Mouse (Mus musculus) G1E (cell line): ENCODE measurements around the gene Ralgapa2.

Source experiments
- CTCF ChIP-seq: IDR thresholded peaks from 2 replicates; pipeline ENCODE4 v1.5.1; 2012; ENCODE audit warnings: low read depth, low read length, inconsistent platforms, mixed read lengths
- GATA1 ChIP-seq: IDR thresholded peaks from 2 replicates; pipeline ENCODE4 v1.6.1; 2012; ENCODE audit warnings: borderline replicate concordance, low read length, inconsistent platforms, mixed read lengths

- no peak for TF ChIP-seq CTCF
- no peak for TF ChIP-seq GATA1
These were observed 223.8 kb downstream of the Ralgapa2 start for GRCm38 (mm10) chr2:146288326-146288725.
